Mouse (Mus musculus) neutrophil, adult 59 days (primary cell): Measurements from ENCODE around the gene Shq1. TPM values are rescaled to one million over a fixed set of nuclear protein-coding genes. Genes with fewer than 3 reads are reported as not detected.

Source experiments
- total RNA-seq, 2 experiments: library from RNA; stranded (reverse); gene quantifications; 1 replicate in 1 of 2; 2 replicates in 1 of 2; pipeline ENCODE4 v1.2.4; 2023

Gene Shq1
- total RNA-seq, result 1 to 10 TPM; 3.8 to 3.9 TPM

DNA sequence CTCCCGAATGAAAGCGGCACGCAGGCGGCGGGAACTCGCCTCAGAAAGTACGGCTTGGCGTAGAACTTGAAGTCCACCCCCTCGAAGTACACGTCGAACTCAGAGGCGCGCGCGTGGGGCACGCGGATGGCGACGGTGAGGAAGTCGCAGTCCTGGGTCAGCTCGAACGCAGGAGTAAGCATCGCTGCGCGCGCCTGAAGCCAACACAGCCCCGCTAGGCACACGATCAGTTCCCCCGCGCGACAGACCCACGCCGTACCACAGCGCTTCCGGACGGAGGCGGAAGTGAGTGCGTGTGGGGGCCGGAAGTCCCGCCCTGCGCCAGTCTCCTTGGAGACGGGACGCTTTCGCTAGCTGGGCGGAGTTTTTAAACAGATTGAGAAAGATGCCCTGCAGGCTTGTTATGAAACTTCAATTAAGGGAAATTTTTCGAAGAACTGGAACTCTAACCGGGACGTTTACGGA is at the start of gene Shq1:
Shq1 (minus strand) TSS at position 278 of the 465 bp plus-strand sequence.

DNA sequence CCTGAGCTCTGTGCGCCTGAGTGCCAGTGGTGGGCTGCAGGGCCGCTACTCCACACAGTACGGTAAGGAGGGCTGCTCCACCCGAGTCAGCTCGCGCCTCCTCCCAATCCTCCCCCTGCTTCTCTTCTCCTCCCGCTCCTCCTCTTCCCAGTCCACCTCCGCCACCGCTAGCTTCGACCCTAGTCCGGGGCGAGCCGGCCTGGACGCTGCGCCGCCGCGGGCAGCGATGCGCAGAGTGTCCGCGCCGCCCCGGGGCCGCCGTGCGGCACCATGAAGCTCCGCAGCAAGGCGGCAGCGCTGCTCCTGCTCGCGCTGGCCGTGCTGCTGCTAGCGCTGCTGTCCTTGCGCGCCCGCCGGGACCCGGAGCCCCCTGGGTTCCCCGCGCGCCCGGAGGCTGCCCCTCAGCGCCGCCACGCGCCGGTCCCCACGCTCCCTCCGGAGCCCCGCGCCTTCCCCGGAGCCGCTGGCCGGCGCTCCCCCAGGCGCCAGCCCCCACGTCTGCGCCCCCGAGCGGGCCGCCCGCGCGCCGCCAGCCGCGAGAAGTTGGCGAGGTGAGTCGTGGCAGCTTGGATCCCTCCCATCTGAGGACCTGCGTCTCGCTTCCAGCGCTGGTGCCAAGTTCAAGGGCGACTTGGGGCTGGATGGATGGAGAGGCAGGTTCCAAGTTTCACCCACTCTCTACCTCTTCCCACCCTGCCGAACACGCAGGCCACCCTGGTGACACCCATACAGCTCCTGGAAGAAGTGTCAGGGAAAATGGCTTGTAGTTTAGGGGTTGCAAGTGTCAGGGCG is 33.8 kb upstream of the Shq1 start, which contains the start of gene Gxylt2:
Gxylt2 (plus strand) TSS at position 161 of the 792 bp plus-strand sequence.

Other genes starting within 250 kb of the Shq1 start
- under 1 TPM in 1 of 2 experiments, not detected in 1; 0.11 TPM for gene Gxylt2, start 33.6 kb upstream of the Shq1 start, total RNA-seq
- gene Ppp4r2, start 162.5 kb upstream of the Shq1 start, total RNA-seq, result 10 to 100 TPM; 55.6 to 58.1 TPM